Mouse (Mus musculus): ENCODE data around the gene Ryk. TPM values are rescaled to one million over a fixed set of nuclear protein-coding genes. Genes with fewer than 3 reads are reported as not detected.
A peak's percentile ranks its signal among the peaks of the same experiment; 100 is the strongest.

Gene Ryk
- 12.8 and 14.1 TPM in 2 replicates for polyA plus RNA-seq (2015; fragmentation: Nextera tagmentation; extraction: Ambion mirVana)

GRCm38 (mm10) chr9:102834742-102835591 is at the start of gene Ryk:
Ryk (plus strand) TSS chr9:102834917.
- peak within 1 kb of the TSS; percentile 97 for H3K9ac ChIP-seq
- ATAC-seq, result peak; percentile 88
- H3K9me3 ChIP-seq (replicated peaks), result no peaks in the 10 kb centered on the region
- under 1% methylated on average over 84 of the region's 119 CpGs for whole genome bisulfite sequencing
- H3K27ac ChIP-seq, result peak within 1 kb of the TSS; percentile 89
- H3K4me3 ChIP-seq, result peak within 1 kb of the TSS; percentile 97
- peak within 1 kb of the TSS; percentile 80 for H3K4me2 ChIP-seq
- no peaks in the 10 kb centered on the region for H3K27me3 ChIP-seq
- no peaks in the 10 kb centered on the region for H3K36me3 ChIP-seq (ENCODE audit: poor library complexity, severe bottlenecking)
- H3K4me1 ChIP-seq, result peaks cover 34% of the 10 kb centered on the region

GRCm38 (mm10) chr9:102789491-102789890 is 45.2 kb upstream of the Ryk start:
- ATAC-seq, result no peak
- no peaks in the 10 kb centered on the region for H3K4me1 ChIP-seq
- no peaks in the 10 kb centered on the region for H3K36me3 ChIP-seq (ENCODE audit: poor library complexity, severe bottlenecking)
- H3K4me2 ChIP-seq, result no peak overlapping the region
- WGBS, result 77% methylated on average over 3 of the region's 3 CpGs
- no peaks in the 10 kb centered on the region for H3K9me3 ChIP-seq (replicated peaks)
- H3K9ac ChIP-seq, result no peak overlapping the region
- H3K4me3 ChIP-seq, result no peak overlapping the region
- H3K27ac ChIP-seq, result no peak overlapping the region
- no peaks in the 10 kb centered on the region for H3K27me3 ChIP-seq

- Histone ChIP-seq H3K4me2 (no peak overlapping the region), H3K27ac (no peak overlapping the region), H3K9ac (no peak overlapping the region), H3K4me3 (no peak overlapping the region), H3K4me1 (no peaks in the 10 kb centered on the region), H3K9me3 (replicated peaks) (no peaks in the 10 kb centered on the region; the same call in 1 of the 2 replicates), H3K27me3 (no peaks in the 10 kb centered on the region), H3K36me3 (ENCODE audit: poor library complexity, severe bottlenecking) (no peaks in the 10 kb centered on the region)
- no peak for ATAC-seq
- 80% methylated on average over 9 of the region's 9 CpGs for WGBS
Measured at GRCm38 (mm10) chr9:102791845-102792244, 42.9 kb upstream of the Ryk start.

- H3K4me3 ChIP-seq, result no peak overlapping the region
- H3K36me3 ChIP-seq (ENCODE audit: poor library complexity, severe bottlenecking), result no peaks in the 10 kb centered on the region
- no peaks in the 10 kb centered on the region for H3K27me3 ChIP-seq
- H3K9me3 ChIP-seq (replicated peaks), result no peaks in the 10 kb centered on the region; the same call in 1 of the 2 replicates
- no peaks in the 10 kb centered on the region for H3K4me1 ChIP-seq
- 73% methylated on average over 14 of the region's 15 CpGs for WGBS
- H3K27ac ChIP-seq, result no peak overlapping the region
- no peak overlapping the region for H3K9ac ChIP-seq
- no peak overlapping the region for H3K4me2 ChIP-seq
- ATAC-seq, result no peak
Measured at GRCm38 (mm10) chr9:102792836-102793235, 41.9 kb upstream of the Ryk start.

GRCm38 (mm10) chr9:102793286-102793809 is 41.4 kb upstream of the Ryk start:
- Histone ChIP-seq H3K9ac (no peak overlapping the region), H3K4me2 (no peak overlapping the region), H3K9me3 (replicated peaks) (no peaks in the 10 kb centered on the region; the same call in 1 of the 2 replicates), H3K27ac (no peak overlapping the region), H3K36me3 (ENCODE audit: poor library complexity, severe bottlenecking) (no peaks in the 10 kb centered on the region), H3K27me3 (no peaks in the 10 kb centered on the region), H3K4me1 (no peaks in the 10 kb centered on the region), H3K4me3 (no peak overlapping the region)
- WGBS, result 74% methylated on average over 12 of the region's 12 CpGs
- no peak for ATAC-seq

- whole genome bisulfite sequencing, result 82% methylated on average over 4 of the region's 4 CpGs
- Histone ChIP-seq H3K9ac (no peak overlapping the region), H3K9me3 (replicated peaks) (no peaks in the 10 kb centered on the region; the same call in 1 of the 2 replicates), H3K36me3 (ENCODE audit: poor library complexity, severe bottlenecking) (no peaks in the 10 kb centered on the region), H3K4me1 (no peaks in the 10 kb centered on the region), H3K27ac (no peak overlapping the region), H3K4me2 (no peak overlapping the region), H3K27me3 (no peaks in the 10 kb centered on the region), H3K4me3 (no peak overlapping the region)
- no peak for ATAC-seq
Measured at GRCm38 (mm10) chr9:102798406-102798805, 36.3 kb upstream of the Ryk start.

GRCm38 (mm10) chr9:102806056-102806573 is 28.6 kb upstream of the Ryk start:
- no peak overlapping the region for H3K9ac ChIP-seq
- H3K4me2 ChIP-seq, result no peak overlapping the region
- no peaks in the 10 kb centered on the region for H3K36me3 ChIP-seq (ENCODE audit: poor library complexity, severe bottlenecking)
- 77% methylated on average over 10 of the region's 10 CpGs for WGBS
- H3K27me3 ChIP-seq, result no peaks in the 10 kb centered on the region
- peaks cover 6% of the 10 kb centered on the region; the same call in 1 of the 2 replicates for H3K4me1 ChIP-seq
- no peaks in the 10 kb centered on the region for H3K9me3 ChIP-seq (replicated peaks)
- H3K27ac ChIP-seq, result no peak overlapping the region
- no peak overlapping the region for H3K4me3 ChIP-seq
- no peak for ATAC-seq

GRCm38 (mm10) chr9:102811192-102811591 is 23.5 kb upstream of the Ryk start:
- no peak overlapping the region for H3K4me2 ChIP-seq
- no peak overlapping the region for H3K9ac ChIP-seq
- H3K4me3 ChIP-seq, result no peak overlapping the region
- ATAC-seq, result no peak
- no peaks in the 10 kb centered on the region for H3K36me3 ChIP-seq (ENCODE audit: poor library complexity, severe bottlenecking)
- WGBS, result 86% methylated on average over 5 of the region's 5 CpGs
- no peaks in the 10 kb centered on the region for H3K9me3 ChIP-seq (replicated peaks)
- no peak overlapping the region for H3K27ac ChIP-seq
- H3K4me1 ChIP-seq, result peaks cover 1% of the 10 kb centered on the region; the same call in 1 of the 2 replicates
- H3K27me3 ChIP-seq, result no peaks in the 10 kb centered on the region

GRCm38 (mm10) chr9:102818228-102818627 is 16.5 kb upstream of the Ryk start:
- no peak overlapping the region for H3K4me2 ChIP-seq
- H3K4me1 ChIP-seq, result no peaks in the 10 kb centered on the region
- no peak overlapping the region for H3K27ac ChIP-seq
- H3K4me3 ChIP-seq, result no peak overlapping the region
- H3K27me3 ChIP-seq, result no peaks in the 10 kb centered on the region
- no peak for ATAC-seq
- no peak overlapping the region for H3K9ac ChIP-seq
- no peaks in the 10 kb centered on the region for H3K9me3 ChIP-seq (replicated peaks)
- no peaks in the 10 kb centered on the region for H3K36me3 ChIP-seq (ENCODE audit: poor library complexity, severe bottlenecking)

- Histone ChIP-seq H3K9me3 (replicated peaks) (no peaks in the 10 kb centered on the region), H3K36me3 (ENCODE audit: poor library complexity, severe bottlenecking) (no peaks in the 10 kb centered on the region), H3K4me2 (no peak overlapping the region), H3K4me1 (no peaks in the 10 kb centered on the region), H3K27me3 (no peaks in the 10 kb centered on the region), H3K9ac (no peak overlapping the region), H3K27ac (no peak overlapping the region), H3K4me3 (no peak overlapping the region)
- WGBS, result 92% methylated on average over 7 of the region's 7 CpGs
- ATAC-seq, result no peak
Measured at GRCm38 (mm10) chr9:102828604-102829003, 6.1 kb upstream of the Ryk start.

- Histone ChIP-seq H3K4me2 (no peak overlapping the region), H3K36me3 (ENCODE audit: poor library complexity, severe bottlenecking) (no peaks in the 10 kb centered on the region), H3K4me1 (peaks cover 10% of the 10 kb centered on the region), H3K27ac (no peak overlapping the region), H3K27me3 (no peaks in the 10 kb centered on the region), H3K4me3 (no peak overlapping the region), H3K9me3 (replicated peaks) (no peaks in the 10 kb centered on the region), H3K9ac (no peak overlapping the region)
- no peak for ATAC-seq
- WGBS, result 90% methylated on average over 4 of the region's 4 CpGs
Measured at GRCm38 (mm10) chr9:102831541-102831940, 3.2 kb upstream of the Ryk start.

GRCm38 (mm10) chr9:102834414-102834741 is 339 bp upstream of the Ryk start:
- Histone ChIP-seq H3K27me3 (no peaks in the 10 kb centered on the region), H3K36me3 (ENCODE audit: poor library complexity, severe bottlenecking) (no peaks in the 10 kb centered on the region), H3K4me1 (peaks cover 30% of the 10 kb centered on the region), H3K4me3 (peak overlapping the region; percentile 97), H3K4me2 (peak overlapping the region; percentile 80), H3K9me3 (replicated peaks) (no peaks in the 10 kb centered on the region), H3K9ac (peak overlapping the region; percentile 97), H3K27ac (0 out of 2 replicates have a peak overlapping the region, but pooled peaks have one; percentile 89)
- WGBS, result 15% methylated on average over 10 of the region's 10 CpGs
- peak; percentile 61 for ATAC-seq

Data from forebrain, embryonic 13.5 days (tissue).